ENCODE assay signal across 21 mouse cellular contexts in the genomic region with DNA sequence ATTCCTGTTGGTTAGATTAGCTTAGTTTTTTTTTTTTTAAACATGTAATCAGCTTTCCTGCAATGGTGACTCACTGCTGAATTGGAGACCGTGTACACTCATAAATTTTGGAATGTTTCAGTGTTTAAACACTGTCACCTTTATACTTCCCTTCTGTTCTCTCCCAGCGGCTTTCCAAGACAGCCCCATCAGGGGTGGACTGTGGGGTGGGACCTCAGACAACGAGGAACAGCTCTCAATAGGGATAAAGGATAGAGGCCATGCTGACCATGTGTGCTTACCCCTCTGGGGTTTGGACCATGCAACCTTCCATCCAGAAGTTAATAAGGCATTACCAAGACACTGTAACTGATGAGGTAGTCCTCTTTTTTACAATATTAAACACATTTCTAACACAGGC. TPM values are rescaled to one million over a fixed set of nuclear protein-coding genes. Genes with fewer than 3 reads are reported as not detected.
DNase-seq lines count a peak whose midpoint lies in the region; ATAC-seq lines count a peak whose summit lies in the region.
"Had no signal": no experiment of that assay in that cellular context is flagged by ENCODE, and none has a peak within 500 bp of the region (broad histone marks: within the 10 kb centered on the region; RNA-seq: fewer than 3 reads in every experiment).

No protein-coding gene starts in this region.

- H3K4me1 ChIP-seq in forebrain, embryonic 10.5 days: no peaks in the 10 kb centered on the region
- H3K4me1 ChIP-seq in forebrain, embryonic 14.5 days (ENCODE audit: control insufficient read depth, insufficient read depth, low read length): no peaks in the 10 kb centered on the region
- peaks cover 13% of the 10 kb centered on the region for H3K4me1 ChIP-seq in limb, embryonic 13.5 days
- H3K4me1 ChIP-seq in limb, embryonic 10.5 days: 0 out of 2 replicates have a peak, but pooled peaks cover 5% of the 10 kb centered on the region
- H3K4me1 ChIP-seq in stomach, embryonic 14.5 days (ENCODE audit: control insufficient read depth, insufficient read depth, low read length): no peaks in the 10 kb centered on the region
- H3K4me1 ChIP-seq: embryonic facial prominence, embryonic 13.5 days; forebrain, embryonic 15.5 days; heart, embryonic 10.5 days; hindbrain, embryonic 13.5 days had no signal

- no peak overlapping the region for H3K4me2 ChIP-seq in forebrain, embryonic 14.5 days (ENCODE audit: low read length)
- H3K4me2 ChIP-seq in limb, embryonic 13.5 days (replicated peaks): no peak overlapping the region
- no peak overlapping the region for H3K4me2 ChIP-seq in stomach, embryonic 14.5 days (replicated peaks; ENCODE audit: low read depth, low read length)
- H3K4me2 ChIP-seq: embryonic facial prominence, embryonic 13.5 days; forebrain, embryonic 15.5 days; hindbrain, embryonic 13.5 days had no signal

- H3K9ac ChIP-seq in forebrain, embryonic 14.5 days (ENCODE audit: low read length): no peak overlapping the region
- no peak overlapping the region for H3K9ac ChIP-seq in limb, embryonic 13.5 days
- no peak overlapping the region for H3K9ac ChIP-seq in stomach, embryonic 14.5 days (replicated peaks; ENCODE audit: low read depth, low read length)
- H3K9ac ChIP-seq: embryonic facial prominence, embryonic 13.5 days; forebrain, embryonic 15.5 days; hindbrain, embryonic 13.5 days had no signal

- H3K27me3 ChIP-seq in forebrain, embryonic 10.5 days (ENCODE audit: poor library complexity, severe bottlenecking): no peaks in the 10 kb centered on the region
- H3K27me3 ChIP-seq in forebrain, embryonic 14.5 days (replicated peaks; ENCODE audit: control insufficient read depth, insufficient read depth, low read length): no peaks in the 10 kb centered on the region
- H3K27me3 ChIP-seq in limb, embryonic 13.5 days: no peaks in the 10 kb centered on the region
- no peaks in the 10 kb centered on the region for H3K27me3 ChIP-seq in limb, embryonic 10.5 days (ENCODE audit: low read depth, poor library complexity, severe bottlenecking)
- H3K27me3 ChIP-seq in stomach, embryonic 14.5 days (ENCODE audit: control insufficient read depth, insufficient read depth, low read length): no peaks in the 10 kb centered on the region
- H3K27me3 ChIP-seq: embryonic facial prominence, embryonic 13.5 days; forebrain, embryonic 15.5 days; hindbrain, embryonic 13.5 days had no signal

- peak; percentile 7 for DNase-seq in forebrain, embryonic 10.5 days (ENCODE audit: extremely low spot score, low spot score)
- DNase-seq in forebrain, embryonic 14.5 days (ENCODE audit: low spot score): no peak
- DNase-seq in limb, embryonic 10.5 days (ENCODE audit: low spot score): no peak
- no peak for DNase-seq in spleen, adult 12 weeks (ENCODE audit: low spot score)
- DNase-seq in cerebellum, adult 9-11 months: no peak
- DNase-seq: adrenal gland, postnatal 14 days; cerebellum, adult 11-12 months; cerebellum, adult 9-10 months; cerebellum, postnatal 36 days; gastrocnemius, postnatal 36 days; heart, adult 18-20 months; heart, postnatal 10 days had no signal

- H3K9me3 ChIP-seq in forebrain, embryonic 10.5 days: no peaks in the 10 kb centered on the region
- H3K9me3 ChIP-seq in forebrain, embryonic 14.5 days (replicated peaks; ENCODE audit: control insufficient read depth, low read length): no peaks in the 10 kb centered on the region
- no peaks in the 10 kb centered on the region for H3K9me3 ChIP-seq in limb, embryonic 13.5 days
- H3K9me3 ChIP-seq in limb, embryonic 10.5 days (replicated peaks): no peaks in the 10 kb centered on the region
- H3K9me3 ChIP-seq in stomach, embryonic 14.5 days (ENCODE audit: control insufficient read depth, low read depth, low read length): no peaks in the 10 kb centered on the region
- H3K9me3 ChIP-seq: embryonic facial prominence, embryonic 13.5 days; forebrain, embryonic 15.5 days; heart, embryonic 10.5 days; hindbrain, embryonic 13.5 days had no signal

- no peak for ATAC-seq in forebrain, embryonic 14.5 days
- ATAC-seq in limb, embryonic 13.5 days (ENCODE audit: low FRiP score, low read depth): no peak
- ATAC-seq in stomach, embryonic 14.5 days (ENCODE audit: insufficient number of reproducible peaks, insufficient read depth, low FRiP score, low read depth): peak; percentile 49; the same call in 1 of the 2 replicates
- ATAC-seq: activated CD4-positive, CD25-positive, alpha-beta regulatory T cell, adult 4 months; forebrain, embryonic 15.5 days; hindbrain, postnatal 0 days; Patski had no signal

- no peaks in the 10 kb centered on the region for H3K36me3 ChIP-seq in forebrain, embryonic 10.5 days (replicated peaks)
- H3K36me3 ChIP-seq in forebrain, embryonic 14.5 days (ENCODE audit: control insufficient read depth, insufficient read depth, low read length): no peaks in the 10 kb centered on the region
- H3K36me3 ChIP-seq in limb, embryonic 13.5 days: no peaks in the 10 kb centered on the region
- no peaks in the 10 kb centered on the region for H3K36me3 ChIP-seq in limb, embryonic 10.5 days
- no peaks in the 10 kb centered on the region for H3K36me3 ChIP-seq in stomach, embryonic 14.5 days (ENCODE audit: control insufficient read depth, insufficient read depth, low read length)
- H3K36me3 ChIP-seq: embryonic facial prominence, embryonic 13.5 days; forebrain, embryonic 15.5 days; heart, embryonic 10.5 days; hindbrain, embryonic 13.5 days had no signal

- no peak overlapping the region for H3K4me3 ChIP-seq in forebrain, embryonic 10.5 days
- H3K4me3 ChIP-seq in forebrain, embryonic 14.5 days (ENCODE audit: low read depth, low read length): no peak overlapping the region
- no peak overlapping the region for H3K4me3 ChIP-seq in limb, embryonic 13.5 days
- H3K4me3 ChIP-seq in limb, embryonic 10.5 days: no peak overlapping the region
- no peak overlapping the region for H3K4me3 ChIP-seq in stomach, embryonic 14.5 days (ENCODE audit: low read depth, low read length)
- H3K4me3 ChIP-seq: embryonic facial prominence, embryonic 13.5 days; forebrain, embryonic 15.5 days; heart, embryonic 10.5 days; hindbrain, embryonic 13.5 days had no signal

- H3K27ac ChIP-seq in forebrain, embryonic 10.5 days: no peak overlapping the region
- H3K27ac ChIP-seq in forebrain, embryonic 14.5 days (ENCODE audit: low read depth, low read length): no peak overlapping the region
- peak overlapping the region; percentile 48; the same call in 1 of the 2 replicates for H3K27ac ChIP-seq in limb, embryonic 13.5 days
- no peak overlapping the region for H3K27ac ChIP-seq in limb, embryonic 10.5 days
- no peak overlapping the region for H3K27ac ChIP-seq in stomach, embryonic 14.5 days (ENCODE audit: low read length)
- H3K27ac ChIP-seq: embryonic facial prominence, embryonic 13.5 days; forebrain, embryonic 15.5 days; heart, embryonic 10.5 days; hindbrain, embryonic 13.5 days; hindbrain, postnatal 0 days had no signal

- WGBS in forebrain, embryonic 10.5 days: 65% methylated on average over 3 of the region's 3 CpGs
- WGBS in forebrain, embryonic 14.5 days: 53% methylated on average over 3 of the region's 3 CpGs
- WGBS in limb, embryonic 13.5 days: 12% methylated on average over 3 of the region's 3 CpGs
- WGBS in limb, embryonic 10.5 days: 61% methylated on average over 3 of the region's 3 CpGs
- 16% methylated on average over 3 of the region's 3 CpGs for WGBS in stomach, embryonic 14.5 days

RNA-seq across cellular contexts. Expression of a gene that starts 5.3 kb away (rescaled TPM):
- 0.20 and 0.67 TPM in 2 replicates for polyA plus RNA-seq in forebrain, embryonic 10.5 days (2016; fragmentation: Nextera tagmentation; extraction: Ambion mirVana)
- 0.20 and 0.23 TPM in 2 replicates for polyA plus RNA-seq in forebrain, embryonic 14.5 days (2014; fragmentation: Nextera tagmentation; extraction: Ambion mirVana)
- 0.08 and 0.18 TPM in 2 replicates for polyA plus RNA-seq in limb, embryonic 13.5 days (2015; fragmentation: Nextera tagmentation; extraction: Ambion mirVana)
- 0.20 and 0.35 TPM in 2 replicates for polyA plus RNA-seq in limb, embryonic 10.5 days (2016; fragmentation: Nextera tagmentation; extraction: Ambion mirVana)
- polyA plus RNA-seq in stomach, embryonic 14.5 days (2014; fragmentation: Nextera tagmentation; extraction: Ambion mirVana): 0.32 and 0.65 TPM in 2 replicates

RNA-seq across cellular contexts. Expression of a gene that starts 51.9 kb away (rescaled TPM):
- 20.7 and 21.6 TPM in 2 replicates for polyA plus RNA-seq in forebrain, embryonic 10.5 days (2016; fragmentation: Nextera tagmentation; extraction: Ambion mirVana)
- polyA plus RNA-seq in forebrain, embryonic 14.5 days (2014; fragmentation: Nextera tagmentation; extraction: Ambion mirVana): 14.5 and 24.8 TPM in 2 replicates
- 44.7 and 44.8 TPM in 2 replicates for polyA plus RNA-seq in limb, embryonic 13.5 days (2015; fragmentation: Nextera tagmentation; extraction: Ambion mirVana)
- 23.3 and 33.1 TPM in 2 replicates for polyA plus RNA-seq in limb, embryonic 10.5 days (2016; fragmentation: Nextera tagmentation; extraction: Ambion mirVana)
- polyA plus RNA-seq in stomach, embryonic 14.5 days (2014; fragmentation: Nextera tagmentation; extraction: Ambion mirVana): 34.8 and 35.7 TPM in 2 replicates
